Mouse (Mus musculus) MEL (cell line): Measurements from ENCODE around the gene Eva1a. TPM values are rescaled to one million over a fixed set of nuclear protein-coding genes. Genes with fewer than 3 reads are reported as not detected.

Experiments used
- DNase-seq: peaks from one replicate; pipeline ENCODE4 v3.0.0; 2011; ENCODE audit warnings: low read depth, low spot score
- H3K27ac ChIP-seq: 2 replicates; pipeline ENCODE4 v1.5.1; 2012; ENCODE audit warnings: low read depth, mild to moderate bottlenecking, control low read depth, low read length, moderate library complexity; ENCODE audit not compliant: control insufficient read depth
- H3K27me3 ChIP-seq, 2 experiments: fragments of 150-350 bp in 1 of 2; sonication (generic) in 1 of 2; 2 replicates each; pipeline ENCODE4 v1.6.1; 2012; ENCODE audit warnings: low read length in 2 of 2, mild to moderate bottlenecking in 2 of 2, improper control_type of control experiment in 1 of 2, moderate library complexity in 1 of 2; ENCODE audit not compliant: insufficient read depth in 2 of 2, control insufficient read depth in 1 of 2
- H3K36me3 ChIP-seq, 2 experiments: 2 replicates each; pipeline ENCODE4 v1.6.1; 2012 to 2014; ENCODE audit warnings: low read length in 2 of 2, improper control_type of control experiment in 1 of 2, inconsistent platforms in 1 of 2, mild to moderate bottlenecking in 1 of 2; ENCODE audit not compliant: insufficient read depth in 2 of 2, control insufficient read depth in 1 of 2
- H3K4me1 ChIP-seq, 2 experiments: fragments of 150-350 bp in 1 of 2; sonication (generic) in 1 of 2; 2 replicates each; pipeline ENCODE4 v1.6.1; 2012; ENCODE audit warnings: low read length in 2 of 2, improper control_type of control experiment in 1 of 2, mild to moderate bottlenecking in 1 of 2; ENCODE audit not compliant: insufficient read depth in 2 of 2, control insufficient read depth in 1 of 2
- H3K4me3 ChIP-seq, 2 experiments: fragments of 150-350 bp in 1 of 2; sonication (generic) in 1 of 2; 2 replicates each; pipeline ENCODE4 v1.5.1; 2012; ENCODE audit warnings: low read depth in 2 of 2, low read length in 2 of 2, mild to moderate bottlenecking in 2 of 2, moderate library complexity in 2 of 2, control low read depth in 1 of 2, improper control_type of control experiment in 1 of 2; ENCODE audit not compliant: control insufficient read depth in 1 of 2, insufficient read depth in 1 of 2
- H3K79me2 ChIP-seq: 2 replicates; pipeline ENCODE4 v1.6.1; 2012; ENCODE audit warnings: mild to moderate bottlenecking, low read length, moderate library complexity; ENCODE audit not compliant: control insufficient read depth, poor library complexity, insufficient read depth
- H3K9ac ChIP-seq: 2 replicates; pipeline ENCODE4 v1.6.1; 2012; ENCODE audit warnings: low read depth, mild to moderate bottlenecking, control low read depth, low read length, moderate library complexity; ENCODE audit not compliant: control insufficient read depth, poor library complexity, severe bottlenecking
- H3K9me3 ChIP-seq: fragments of 150-350 bp; sonication (generic); replicated peaks from 2 replicates; pipeline ENCODE4 v1.6.1; 2012; ENCODE audit warnings: mild to moderate bottlenecking, low read length, improper control_type of control experiment, moderate library complexity; ENCODE audit not compliant: insufficient read depth
- CHD1 ChIP-seq: IDR thresholded peaks from 2 replicates; pipeline ENCODE4 v1.6.1; 2012; ENCODE audit warnings: low read depth, mild to moderate bottlenecking, inconsistent platforms, low read length, improper control_type of control experiment
- CHD2 ChIP-seq: IDR thresholded peaks from 2 replicates; pipeline ENCODE4 v1.6.1; 2011; ENCODE audit warnings: low read length, improper control_type of control experiment
- E2F4 ChIP-seq: IDR thresholded peaks from 2 replicates; pipeline ENCODE4 v1.6.1; 2011; ENCODE audit warnings: low read depth, low read length, improper control_type of control experiment, borderline replicate concordance
- ELF1 ChIP-seq: IDR thresholded peaks from 2 replicates; pipeline ENCODE4 v1.6.1; 2014; ENCODE audit warnings: low read depth, mild to moderate bottlenecking, inconsistent platforms, low read length, improper control_type of control experiment, moderate library complexity
- EP300 ChIP-seq, 2 experiments: IDR thresholded peaks; 2 replicates each; pipeline ENCODE4 v1.6.1; 2011; ENCODE audit warnings: improper control_type of control experiment in 2 of 2, low read length in 2 of 2, low read depth in 1 of 2, mild to moderate bottlenecking in 1 of 2
- GATA1 ChIP-seq: IDR thresholded peaks from 2 replicates; pipeline ENCODE4 v1.6.1; 2011; ENCODE audit warnings: low read depth, low read length, improper control_type of control experiment
- HCFC1 ChIP-seq: IDR thresholded peaks from 2 replicates; pipeline ENCODE4 v1.6.1; 2012; ENCODE audit warnings: low read depth, mild to moderate bottlenecking, inconsistent platforms, low read length, improper control_type of control experiment, moderate library complexity
- MAZ ChIP-seq: IDR thresholded peaks from 2 replicates; pipeline ENCODE4 v1.6.1; 2012; ENCODE audit warnings: low read depth, mild to moderate bottlenecking, inconsistent platforms, low read length, improper control_type of control experiment
- MXI1 ChIP-seq: IDR thresholded peaks from 2 replicates; pipeline ENCODE4 v1.6.1; 2011; ENCODE audit warnings: mild to moderate bottlenecking, low read depth, low read length, improper control_type of control experiment
- MYB ChIP-seq: IDR thresholded peaks from 2 replicates; pipeline ENCODE4 v1.6.1; 2011; ENCODE audit warnings: mild to moderate bottlenecking, low read depth, low read length, improper control_type of control experiment
- NELFE ChIP-seq: IDR thresholded peaks from 2 replicates; pipeline ENCODE4 v1.6.1; 2011; ENCODE audit warnings: low read depth, low read length, improper control_type of control experiment
- NRF1 ChIP-seq: IDR thresholded peaks from 2 replicates; pipeline ENCODE4 v1.6.1; 2014; ENCODE audit warnings: low read depth, mild to moderate bottlenecking, inconsistent platforms, low read length, improper control_type of control experiment, moderate library complexity; ENCODE audit not compliant: poor library complexity, insufficient read depth, severe bottlenecking
- POLR2AphosphoS2 ChIP-seq: IDR thresholded peaks from 2 replicates; pipeline ENCODE4 v1.6.1; 2011; ENCODE audit warnings: low read length, improper control_type of control experiment
- POLR2AphosphoS5 ChIP-seq: IDR thresholded peaks from 2 replicates; pipeline ENCODE4 v1.6.1; 2012; ENCODE audit warnings: low read depth, borderline replicate concordance, mild to moderate bottlenecking, inconsistent platforms, low read length, moderate library complexity, mixed read lengths
- RAD21 ChIP-seq: IDR thresholded peaks from 2 replicates; pipeline ENCODE4 v1.6.1; 2011; ENCODE audit warnings: mild to moderate bottlenecking, low read depth, low read length, improper control_type of control experiment
- TCF12 ChIP-seq: IDR thresholded peaks from 2 replicates; pipeline ENCODE4 v1.6.1; 2014; ENCODE audit warnings: low read depth, mild to moderate bottlenecking, inconsistent platforms, low read length, improper control_type of control experiment, moderate library complexity
- UBTF ChIP-seq: IDR thresholded peaks from 2 replicates; pipeline ENCODE4 v1.6.1; 2012; ENCODE audit warnings: low read depth, mild to moderate bottlenecking, inconsistent platforms, low read length, improper control_type of control experiment, moderate library complexity, borderline replicate concordance; ENCODE audit not compliant: insufficient read depth
- USF1 ChIP-seq: IDR thresholded peaks from 2 replicates; pipeline ENCODE4 v1.6.1; 2014; ENCODE audit warnings: low read depth, mild to moderate bottlenecking, inconsistent platforms, low read length, improper control_type of control experiment, moderate library complexity
- ZC3H11A ChIP-seq: IDR thresholded peaks from 2 replicates; pipeline ENCODE4 v1.6.1; 2012; ENCODE audit warnings: low read depth, mild to moderate bottlenecking, inconsistent platforms, low read length, improper control_type of control experiment
- ZMIZ1 ChIP-seq: IDR thresholded peaks from 2 replicates; pipeline ENCODE4 v1.6.1; 2012; ENCODE audit warnings: low read depth, mild to moderate bottlenecking, inconsistent platforms, low read length, improper control_type of control experiment, moderate library complexity
- polyA plus RNA-seq, 2 experiments: library from polyadenylated mRNA; stranded (reverse) in 1 of 2; unstranded in 1 of 2; fragments of >175 nt in 1 of 2; fragments of >200 nt in 1 of 2; gene quantifications; 2 replicates each; pipeline versions ENCODE4 v1.2.1 to v1.2.4; 2012; ENCODE audit warnings: low replicate concordance in 2 of 2, low read depth in 1 of 2; ENCODE audit not compliant: insufficient read length in 2 of 2, insufficient read depth in 1 of 2, missing spikeins in 1 of 2
- total RNA-seq: library from RNA; depleted of rRNA; stranded (reverse); fragments of 300-350 nt; gene quantifications from 2 replicates; pipeline ENCODE4 v1.2.3, GENCODE M21; 2012

Gene Eva1a
- total and polyA plus RNA-seq, 3 experiments: not detected

GRCm38 (mm10) chr6:82066515-82067081 is 25.8 kb downstream of the Eva1a start:
- Histone ChIP-seq H3K4me3 (no peak overlapping the region), H3K9ac (no peak overlapping the region), H3K27me3 (no peaks in the 10 kb centered on the region), H3K9me3 (no peaks in the 10 kb centered on the region), H3K79me2 (no peaks in the 10 kb centered on the region), H3K4me1 (no peaks in the 10 kb centered on the region), H3K36me3 (no peaks in the 10 kb centered on the region), H3K27ac (no peak overlapping the region)
- no peak for TF ChIP-seq NRF1
- no peak for DNase-seq

GRCm38 (mm10) chr6:82070459-82070858 is 29.6 kb downstream of the Eva1a start:
- Histone ChIP-seq H3K27me3 (no peaks in the 10 kb centered on the region), H3K4me1 (no peaks in the 10 kb centered on the region), H3K9me3 (no peaks in the 10 kb centered on the region), H3K27ac (no peak overlapping the region), H3K9ac (no peak overlapping the region), H3K79me2 (no peaks in the 10 kb centered on the region), H3K4me3 (no peak overlapping the region), H3K36me3 (no peaks in the 10 kb centered on the region)
- TF ChIP-seq HCFC1 (no peak), CHD2 (no peak), RAD21 (no peak), NELFE (no peak), MAZ (no peak), POLR2AphosphoS5 (no peak), ELF1 (no peak), POLR2AphosphoS2 (no peak), GATA1 (no peak), UBTF (no peak), E2F4 (no peak), USF1 (no peak), MXI1 (no peak), MYB (no peak), TCF12 (no peak), CHD1 (no peak), EP300 (IDR thresholded peaks at IDR 0.05; ENCODE audit: low read depth in 1 of 2, low read length in 2 of 2) (no peak), ZMIZ1 (no peak), ZC3H11A (no peak)
- DNase-seq: no peak
